In genomic region chr6:61252912-61253311, GRCm38 (mm10) we compare ENCODE assay signal across 32 mouse cellular contexts.
"Had no signal": no experiment of that assay in that cellular context is flagged by ENCODE, and none has a peak within 500 bp of the region (broad histone marks: within the 10 kb centered on the region; RNA-seq: fewer than 3 reads in every experiment).

No protein-coding gene starts in this region.

- H3K4me3 ChIP-seq: limb, embryonic 10.5 days; limb, embryonic 12.5 days; limb, embryonic 13.5 days; limb, embryonic 15.5 days; liver, embryonic 12.5 days; liver, embryonic 13.5 days; liver, embryonic 15.5 days; lung, embryonic 15.5 days; megakaryocyte, embryonic 14.5 days; midbrain, embryonic 10.5 days; midbrain, embryonic 12.5 days; midbrain, embryonic 13.5 days; midbrain, embryonic 15.5 days; myocyte; neural tube, embryonic 12.5 days had no signal

- DNase-seq: left cerebral cortex, postnatal 4 days; liver; liver, embryonic 13.5 days; liver, postnatal 0 days; lung, adult 18-20 months; lung, adult 2 months; lung, embryonic 14.5 days; lung, postnatal 10 days; lung, postnatal 14 days; lung, postnatal 36 days; lung, postnatal 4 days; midbrain, embryonic 14.5 days had no signal

- H3K9ac ChIP-seq: limb, embryonic 12.5 days; limb, embryonic 13.5 days; limb, embryonic 15.5 days; liver, embryonic 12.5 days; liver, embryonic 13.5 days; liver, embryonic 14.5 days; liver, embryonic 15.5 days; liver, postnatal 0 days; lung, embryonic 14.5 days; lung, embryonic 15.5 days; midbrain, embryonic 12.5 days; midbrain, embryonic 13.5 days; midbrain, embryonic 15.5 days; neural tube, embryonic 12.5 days had no signal

- H3K27ac ChIP-seq: limb, embryonic 10.5 days; limb, embryonic 12.5 days; limb, embryonic 13.5 days; limb, embryonic 15.5 days; liver, embryonic 12.5 days; liver, embryonic 13.5 days; liver, embryonic 14.5 days; liver, embryonic 15.5 days; lung, embryonic 15.5 days; macrophage; midbrain, embryonic 10.5 days; midbrain, embryonic 12.5 days; midbrain, embryonic 13.5 days; midbrain, embryonic 15.5 days; neural tube, embryonic 12.5 days had no signal

- H3K9me3 ChIP-seq: limb, embryonic 10.5 days; limb, embryonic 12.5 days; limb, embryonic 13.5 days; limb, embryonic 15.5 days; liver, embryonic 12.5 days; liver, embryonic 13.5 days; liver, embryonic 15.5 days; lung, embryonic 15.5 days; megakaryocyte, embryonic 14.5 days; midbrain, embryonic 10.5 days; midbrain, embryonic 12.5 days; midbrain, embryonic 13.5 days; midbrain, embryonic 15.5 days; neural tube, embryonic 12.5 days had no signal

- H3K36me3 ChIP-seq: limb, embryonic 10.5 days; limb, embryonic 12.5 days; limb, embryonic 13.5 days; limb, embryonic 15.5 days; liver, embryonic 12.5 days; liver, embryonic 13.5 days; liver, embryonic 15.5 days; lung, embryonic 15.5 days; midbrain, embryonic 10.5 days; midbrain, embryonic 12.5 days; midbrain, embryonic 13.5 days; midbrain, embryonic 15.5 days; neural tube, embryonic 12.5 days had no signal

- H3K27me3 ChIP-seq: limb, embryonic 12.5 days; limb, embryonic 13.5 days; limb, embryonic 15.5 days; liver, embryonic 12.5 days; liver, embryonic 13.5 days; liver, embryonic 15.5 days; lung, embryonic 15.5 days; megakaryocyte, embryonic 14.5 days; midbrain, embryonic 12.5 days; midbrain, embryonic 13.5 days; midbrain, embryonic 15.5 days; neural tube, embryonic 12.5 days had no signal

- H3K4me2 ChIP-seq: limb, embryonic 12.5 days; limb, embryonic 13.5 days; limb, embryonic 15.5 days; liver, embryonic 11.5 days; liver, embryonic 12.5 days; liver, embryonic 13.5 days; liver, embryonic 15.5 days; lung, embryonic 14.5 days; lung, embryonic 15.5 days; midbrain, embryonic 11.5 days; midbrain, embryonic 12.5 days; midbrain, embryonic 13.5 days; midbrain, embryonic 15.5 days; neural tube, embryonic 12.5 days had no signal

- ATAC-seq: liver, embryonic 12.5 days; liver, postnatal 0 days; lung, postnatal 0 days; midbrain, embryonic 13.5 days; midbrain, embryonic 15.5 days; midbrain, embryonic 16.5 days had no signal

- H3K4me1 ChIP-seq: limb, embryonic 10.5 days; limb, embryonic 12.5 days; limb, embryonic 13.5 days; limb, embryonic 15.5 days; liver, embryonic 12.5 days; liver, embryonic 13.5 days; liver, embryonic 15.5 days; lung, embryonic 15.5 days; midbrain, embryonic 10.5 days; midbrain, embryonic 12.5 days; midbrain, embryonic 13.5 days; midbrain, embryonic 15.5 days; neural tube, embryonic 12.5 days had no signal
